Mouse (Mus musculus): Measurements from ENCODE around the gene Hcn2.

The Hcn2 gene

DNA sequence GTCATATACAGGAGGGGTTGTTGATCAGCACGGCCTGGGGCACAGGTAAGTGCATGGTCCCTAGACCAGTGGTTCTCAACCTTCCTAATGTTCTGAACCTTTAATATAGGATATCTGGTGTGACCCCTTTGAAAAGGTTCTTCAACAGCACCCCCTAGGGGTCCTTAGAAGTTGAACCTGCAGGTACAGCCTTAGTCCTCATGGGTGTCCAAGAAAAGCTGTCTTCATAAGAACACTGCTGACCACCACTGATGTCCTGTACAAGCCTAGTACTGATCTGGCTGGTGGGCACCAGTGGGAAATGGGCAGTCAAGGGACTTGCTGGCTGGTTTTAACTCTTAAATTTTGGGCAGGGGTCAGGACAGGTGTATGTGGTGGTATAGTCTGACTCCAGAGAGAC lies 4.4 kb upstream of the Hcn2 start:
- peak; percentile 37 to 48 for DNase-seq

DNA sequence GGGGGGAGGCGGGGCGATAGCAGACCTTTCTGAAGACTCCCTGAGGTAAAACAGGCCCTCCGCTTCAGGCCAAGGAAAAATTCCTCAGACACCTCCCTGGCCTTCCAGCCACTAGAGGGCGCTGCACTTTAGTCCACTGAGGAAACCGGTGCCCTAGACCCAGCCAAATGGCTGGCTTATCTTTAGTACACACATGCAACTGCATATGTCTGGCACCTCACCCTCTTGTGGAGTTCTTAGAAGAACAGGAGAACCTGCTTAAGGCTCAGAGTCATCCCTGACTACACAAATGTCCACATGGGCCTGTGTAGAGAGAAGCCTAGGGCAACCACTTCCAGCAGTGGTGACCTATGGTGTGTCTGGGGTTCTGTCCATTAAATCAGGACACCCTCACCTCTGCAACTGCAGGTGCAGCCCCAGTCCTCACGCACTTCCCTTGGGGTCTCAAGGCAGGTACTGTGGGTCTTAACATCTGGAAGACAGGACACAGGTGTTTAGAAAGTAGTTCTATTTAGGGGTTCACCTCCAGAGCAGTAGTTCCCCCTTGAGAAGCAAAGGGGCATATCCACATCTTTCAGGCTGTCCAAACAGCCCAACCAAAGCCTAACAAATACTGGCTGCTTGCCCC lies 3.8 kb upstream of the Hcn2 start:
- peak; percentile 85 to 86 for DNase-seq

GRCm38 (mm10) chr10:79713163-79713562 lies 3.3 kb upstream of the Hcn2 start:
- DNase-seq, result no peak

DNA sequence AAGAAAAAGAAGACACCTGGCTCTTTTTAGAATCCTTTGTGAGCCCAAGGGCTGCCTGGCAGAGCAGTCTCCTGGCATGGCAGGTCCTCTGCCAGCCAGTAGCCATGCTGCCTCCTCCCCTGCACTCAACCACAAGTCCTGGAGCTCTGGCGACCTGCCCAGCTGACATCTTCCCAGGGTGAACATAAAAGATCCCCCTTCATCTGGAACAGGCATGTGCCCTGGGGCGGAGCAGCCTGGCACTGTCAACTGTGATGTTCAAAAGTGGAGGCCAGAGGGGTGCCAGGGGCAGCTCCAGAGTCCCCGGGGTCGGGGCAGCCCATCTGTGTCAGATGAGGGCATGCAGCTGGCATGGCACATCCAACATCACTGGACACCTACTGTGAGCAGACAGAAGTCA lies 1.4 kb upstream of the Hcn2 start:
- DNase-seq, result no peak

- peak in 1 of 2 experiments; percentile 34 for DNase-seq
Observed at GRCm38 (mm10) chr10:79716988-79717355, 538 bp downstream of the Hcn2 start.

- DNase-seq, result peak; percentile 61 to 65
Observed at GRCm38 (mm10) chr10:79717640-79718357, 1.4 kb downstream of the Hcn2 start.

GRCm38 (mm10) chr10:79721089-79721488 lies 4.7 kb downstream of the Hcn2 start:
- no peak for DNase-seq

- no peak for DNase-seq
Observed at GRCm38 (mm10) chr10:79723047-79723446, 6.6 kb downstream of the Hcn2 start.

DNA sequence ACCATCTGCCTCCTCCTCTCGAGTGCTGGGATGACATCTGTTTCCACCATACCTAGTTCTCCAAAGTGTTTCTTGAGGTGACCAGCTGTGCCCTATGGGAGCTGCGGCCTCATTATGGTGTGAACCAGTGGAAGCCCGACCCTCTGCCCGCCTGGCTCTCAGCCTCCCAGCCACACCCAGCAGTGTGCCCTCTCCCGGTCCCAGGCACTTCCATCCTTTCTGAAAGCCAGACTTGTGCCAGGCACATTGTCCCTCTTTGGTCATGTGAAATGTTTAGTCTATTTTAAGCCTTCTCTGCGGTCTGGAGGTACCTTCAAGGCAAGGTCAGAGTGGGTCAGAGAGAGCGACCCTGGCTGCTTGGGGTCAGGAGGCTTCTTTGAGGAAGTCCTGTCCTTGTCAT lies 7.3 kb downstream of the Hcn2 start:
- DNase-seq, result no peak

GRCm38 (mm10) chr10:79726090-79726489 lies 9.7 kb downstream of the Hcn2 start:
- peak; percentile 71 to 72 for DNase-seq

DNA sequence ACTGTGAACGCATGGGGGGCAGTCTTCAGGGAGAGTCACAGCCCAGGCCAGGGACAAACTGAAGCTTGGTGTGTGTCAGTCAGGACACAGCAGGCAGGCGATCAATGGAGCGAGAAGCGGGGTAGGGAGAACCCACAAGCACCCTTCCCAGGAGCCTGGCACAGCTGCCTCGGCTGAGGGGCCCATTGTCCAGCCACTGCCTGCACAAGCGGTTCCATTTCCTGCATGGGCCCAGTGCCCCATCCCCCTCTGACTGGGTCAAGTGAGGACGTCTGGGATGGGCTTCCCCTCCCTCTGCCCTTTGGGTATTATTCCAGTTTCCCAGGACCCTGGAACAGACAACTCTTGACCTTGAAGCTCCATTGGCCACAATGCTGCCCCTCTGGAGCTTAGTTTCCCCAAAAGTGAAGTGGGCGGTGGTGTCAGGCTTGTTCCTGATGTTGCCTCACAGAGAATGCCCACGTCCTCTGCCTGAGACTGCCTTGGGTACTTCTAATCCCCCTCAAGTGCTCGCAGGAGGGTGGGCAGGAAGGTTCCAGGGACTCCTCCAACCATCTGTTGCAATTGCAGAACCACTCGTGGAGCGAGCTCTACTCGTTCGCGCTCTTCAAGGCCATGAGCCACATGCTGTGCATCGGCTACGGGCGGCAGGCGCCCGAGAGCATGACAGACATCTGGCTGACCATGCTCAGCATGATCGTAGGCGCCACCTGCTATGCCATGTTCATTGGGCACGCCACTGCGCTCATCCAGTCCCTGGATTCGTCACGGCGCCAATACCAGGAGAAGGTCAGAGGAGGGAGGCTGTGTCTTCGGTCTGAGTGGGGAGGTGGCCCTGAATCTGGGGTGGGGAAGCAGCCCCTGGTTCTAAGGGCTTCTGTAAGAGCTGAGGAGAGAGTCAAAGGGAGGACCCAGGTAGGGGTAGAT lies 12.2 kb downstream of the Hcn2 start:
- no peak for DNase-seq

GRCm38 (mm10) chr10:79729357-79729965 lies 13.0 kb downstream of the Hcn2 start:
- DNase-seq, result no peak

DNA sequence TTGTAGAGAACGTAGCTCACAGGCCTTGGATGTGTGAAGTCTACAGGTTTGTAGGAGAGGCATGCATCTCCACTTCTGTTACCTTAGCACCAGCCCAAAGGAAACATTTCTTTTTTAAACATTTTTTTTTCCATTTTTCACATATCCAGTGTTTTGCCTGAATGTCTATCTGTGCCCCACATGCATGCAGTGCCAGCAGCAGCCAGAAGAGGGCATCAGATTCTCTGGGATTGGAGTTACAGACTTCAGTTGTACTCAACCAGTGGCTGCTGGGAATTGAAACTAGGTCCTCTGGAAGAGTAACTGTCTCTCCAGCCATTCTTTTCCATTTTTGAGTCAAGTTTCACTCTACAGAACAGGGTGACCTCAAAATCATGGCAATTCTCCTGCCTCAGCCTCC lies 16.1 kb downstream of the Hcn2 start:
- DNase-seq, result peak; percentile 67 to 70

DNA sequence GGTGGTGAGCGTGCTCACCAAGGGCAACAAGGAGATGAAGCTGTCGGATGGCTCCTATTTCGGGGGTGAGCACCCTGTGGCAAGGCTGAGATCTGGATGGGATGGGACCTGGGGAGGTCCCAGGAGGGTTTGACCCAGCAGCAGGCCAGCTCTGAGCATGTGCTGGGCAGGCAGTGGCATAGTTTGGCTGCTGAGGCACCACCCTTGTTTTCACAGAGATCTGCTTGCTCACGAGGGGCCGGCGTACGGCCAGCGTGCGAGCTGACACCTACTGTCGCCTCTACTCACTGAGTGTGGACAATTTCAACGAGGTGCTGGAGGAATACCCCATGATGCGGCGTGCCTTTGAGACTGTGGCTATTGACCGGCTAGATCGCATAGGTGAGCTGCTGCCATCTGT lies 17.4 kb downstream of the Hcn2 start:
- DNase-seq, result no peak

DNA sequence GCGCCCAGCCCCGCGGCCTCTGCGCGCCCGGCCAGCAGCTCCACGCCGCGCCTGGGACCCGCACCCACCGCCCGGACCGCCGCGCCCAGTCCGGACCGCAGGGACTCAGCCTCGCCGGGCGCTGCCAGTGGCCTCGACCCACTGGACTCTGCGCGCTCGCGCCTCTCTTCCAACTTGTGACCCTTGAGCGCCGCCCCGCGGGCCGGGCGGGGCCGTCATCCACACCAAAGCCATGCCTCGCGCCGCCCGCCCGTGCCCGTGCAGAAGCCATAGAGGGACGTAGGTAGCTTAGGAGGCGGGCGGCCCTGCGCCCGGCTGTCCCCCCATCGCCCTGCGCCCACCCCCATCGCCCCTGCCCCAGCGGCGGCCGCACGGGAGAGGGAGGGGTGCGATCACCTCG lies 18.9 kb downstream of the Hcn2 start:
- DNase-seq, result no peak

DNA sequence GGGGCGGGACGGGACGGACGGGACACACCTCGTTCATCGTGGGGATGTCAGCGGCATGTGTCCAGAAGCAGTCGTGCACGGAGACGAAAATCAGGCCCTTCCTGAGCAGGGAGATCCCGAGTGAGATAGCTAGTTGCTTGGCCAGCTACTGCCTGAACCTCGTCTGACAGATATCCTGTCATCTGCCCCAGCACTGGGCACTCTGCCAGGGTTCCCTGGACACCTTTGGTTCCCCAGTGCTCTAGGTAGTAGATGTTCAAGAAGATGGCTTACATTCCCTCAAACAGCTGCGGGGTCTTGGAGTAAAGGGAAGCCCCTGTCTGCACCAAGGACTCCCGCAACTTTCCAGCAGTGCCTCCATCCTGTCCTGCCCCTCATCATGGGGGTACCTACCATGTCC lies 20.3 kb downstream of the Hcn2 start:
- no peak for DNase-seq

DNA sequence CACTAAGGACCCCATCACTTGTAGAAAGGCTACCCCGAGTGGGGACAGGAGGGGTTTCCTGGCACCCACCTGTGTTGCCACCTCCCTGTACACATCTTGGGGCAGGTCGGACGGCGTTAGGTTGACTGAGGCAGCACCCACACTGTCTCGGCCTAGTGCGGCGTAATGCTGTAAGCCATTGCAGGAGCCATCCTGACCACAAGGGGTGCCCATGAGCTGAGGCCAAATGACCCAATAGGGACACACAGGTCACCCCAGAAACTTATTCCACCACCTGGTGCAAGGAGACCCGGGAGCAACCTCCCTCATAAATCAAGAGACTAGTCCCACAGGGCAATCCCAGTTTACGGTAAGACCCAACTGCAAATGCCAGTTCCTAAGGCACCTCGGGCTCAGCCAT lies 21.8 kb downstream of the Hcn2 start:
- DNase-seq, result peak; percentile 17 to 28

DNA sequence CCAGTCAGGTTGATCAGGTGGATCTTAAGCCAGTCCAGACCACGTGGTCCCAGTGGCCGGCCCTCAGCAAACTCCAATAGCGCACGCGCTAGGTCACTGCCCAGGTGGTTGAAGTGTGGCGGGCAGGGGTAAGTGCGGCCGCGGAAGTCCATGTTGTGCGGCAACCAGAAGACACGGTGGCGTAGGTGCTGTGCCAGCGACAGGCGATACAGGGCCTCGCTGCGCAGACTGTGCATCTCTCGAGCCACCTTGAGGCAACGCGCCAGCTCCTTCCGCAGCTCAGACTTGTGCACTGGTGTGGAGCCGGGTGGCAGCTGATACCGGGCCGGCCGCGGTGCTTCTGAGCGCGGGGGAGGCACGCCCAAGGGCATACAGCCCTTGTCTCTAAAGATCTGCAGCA lies 22.8 kb downstream of the Hcn2 start:
- DNase-seq, result no peak

DNA sequence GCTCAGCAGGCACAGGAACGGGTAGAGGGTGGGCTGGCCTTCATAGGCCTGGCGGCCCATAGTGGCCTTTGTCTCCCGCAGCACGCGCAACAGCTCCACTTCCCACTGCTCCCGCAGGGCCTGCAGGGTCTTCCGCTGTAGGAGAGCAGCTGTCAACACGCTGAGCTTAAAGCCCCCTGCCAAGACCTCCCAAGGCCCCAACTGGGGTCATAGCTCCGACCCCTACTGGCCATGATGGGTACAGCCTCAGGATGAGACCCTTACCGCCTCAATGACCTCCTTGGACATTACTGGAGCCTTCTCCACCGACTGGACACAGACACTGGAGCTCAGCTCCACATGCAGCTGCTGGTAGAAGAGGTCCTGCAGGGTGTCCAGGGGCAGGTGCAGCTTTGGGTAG lies 24.4 kb downstream of the Hcn2 start:
- DNase-seq, result no peak

DNA sequence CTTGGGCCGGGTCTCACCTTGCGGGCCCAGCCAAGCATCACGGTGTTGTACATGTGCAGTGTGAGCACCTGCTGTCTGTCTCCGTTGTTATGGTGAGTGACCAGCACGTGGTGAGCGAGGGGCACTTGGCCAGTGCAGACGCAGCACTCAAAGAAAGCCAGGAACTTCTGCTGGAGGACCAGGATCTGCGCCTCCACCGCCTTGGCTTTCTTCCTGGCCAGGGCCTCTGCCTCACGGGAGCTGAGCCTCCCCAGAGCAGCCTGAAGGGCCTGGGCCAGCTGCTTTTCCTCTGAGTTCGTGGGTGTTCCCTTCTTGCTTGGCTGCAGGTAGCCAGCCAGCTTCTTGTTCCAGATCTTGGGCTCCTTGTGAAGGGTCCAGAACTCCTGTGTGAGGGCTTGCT lies 26.7 kb downstream of the Hcn2 start:
- DNase-seq, result no peak

DNA sequence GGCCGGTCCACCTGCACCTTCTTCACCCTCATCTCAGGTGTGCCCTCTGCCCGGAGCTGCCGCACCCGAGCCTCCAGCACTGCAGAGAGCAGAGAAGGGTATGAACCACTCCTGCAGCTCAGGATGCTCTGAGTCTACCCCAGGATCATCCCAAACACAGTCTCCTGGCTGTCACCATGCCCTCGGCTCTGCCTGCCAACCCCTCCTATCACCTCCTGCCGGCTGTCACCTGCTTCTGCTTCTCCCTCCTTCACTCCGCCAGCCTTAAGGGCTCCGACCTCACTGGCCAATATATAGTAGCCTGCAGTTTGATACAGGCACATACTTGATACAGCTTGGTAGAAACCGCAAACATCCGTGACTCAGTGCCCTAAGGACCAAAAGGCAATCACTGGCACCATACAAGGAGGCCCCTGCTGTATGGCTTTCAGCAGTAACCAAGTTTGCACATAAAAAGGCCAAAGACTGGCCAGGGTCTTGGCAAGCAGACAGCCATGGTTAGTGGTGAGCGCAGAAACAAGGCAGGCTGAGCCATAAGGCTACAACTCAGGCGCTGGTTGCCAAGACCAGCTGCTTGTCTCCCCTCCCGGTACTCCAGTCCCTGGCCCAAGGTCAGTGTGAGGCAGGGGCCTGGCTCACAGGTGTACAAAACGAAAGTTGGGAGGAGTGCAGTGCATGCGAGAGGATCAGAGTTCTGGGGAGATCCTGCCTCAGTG lies 27.4 kb downstream of the Hcn2 start:
- DNase-seq, result no peak

DNA sequence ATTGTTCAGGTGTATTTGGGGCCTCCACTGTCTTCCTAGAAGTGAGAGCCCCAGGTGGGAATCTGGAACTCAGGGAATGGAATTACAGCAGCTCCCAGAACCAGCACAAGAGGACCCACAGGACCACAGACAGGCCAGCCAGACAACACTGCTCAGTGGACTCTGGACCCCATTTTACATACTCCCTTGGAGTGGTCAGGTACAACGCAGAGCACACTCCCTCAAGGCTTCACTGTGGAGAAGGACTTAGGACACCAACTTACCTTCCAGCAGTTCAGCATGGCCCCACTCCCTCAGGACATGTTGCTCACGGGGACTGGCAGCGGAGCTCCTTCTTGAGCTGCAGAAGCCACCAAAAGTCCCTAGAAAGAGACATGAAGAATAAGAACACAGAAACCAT lies 29.0 kb downstream of the Hcn2 start:
- DNase-seq, result no peak

Measured in B cell, adult 2 months (primary cell).